Mouse (Mus musculus) monocyte, adult 5-6 weeks (primary cell): ENCODE results near the gene Ep400. TPM values are rescaled to one million over a fixed set of nuclear protein-coding genes. Genes with fewer than 3 reads are reported as not detected.

Experiments
- ATAC-seq: fragments of 153-309, 156-312 bp; replicated peaks from 2 replicates; pipeline ENCODE4 v1.8.0; 2017; ENCODE audit warnings: mild to moderate bottlenecking; ENCODE audit not compliant: low TSS enrichment, insufficient number of reproducible peaks, severe bottlenecking, poor library complexity, low FRiP score
- total RNA-seq: library from RNA; stranded (forward); fragments of 200-1000, 200-491, 200-594 nt; gene quantifications from 3 replicates; pipeline ENCODE4 v1.2.3, GENCODE M21; 2017

Ep400 gene
- 73.3 to 97.0 TPM (median 81.0 TPM) in 3 replicates for total RNA-seq

- ATAC-seq, result peak; percentile 91
These were observed at the start of gene Ep400 for GRCm38 (mm10) chr5:110770448-110771158. Gene Ep400 (minus strand): TSS chr5:110770717.

GRCm38 (mm10) chr5:110809667-110810325, 39.3 kb upstream of the Ep400 start, which contains the start of gene Ulk1:
Gene Ulk1 (minus strand): TSS chr5:110810097.
- ATAC-seq, result peak; percentile 88

DNA sequence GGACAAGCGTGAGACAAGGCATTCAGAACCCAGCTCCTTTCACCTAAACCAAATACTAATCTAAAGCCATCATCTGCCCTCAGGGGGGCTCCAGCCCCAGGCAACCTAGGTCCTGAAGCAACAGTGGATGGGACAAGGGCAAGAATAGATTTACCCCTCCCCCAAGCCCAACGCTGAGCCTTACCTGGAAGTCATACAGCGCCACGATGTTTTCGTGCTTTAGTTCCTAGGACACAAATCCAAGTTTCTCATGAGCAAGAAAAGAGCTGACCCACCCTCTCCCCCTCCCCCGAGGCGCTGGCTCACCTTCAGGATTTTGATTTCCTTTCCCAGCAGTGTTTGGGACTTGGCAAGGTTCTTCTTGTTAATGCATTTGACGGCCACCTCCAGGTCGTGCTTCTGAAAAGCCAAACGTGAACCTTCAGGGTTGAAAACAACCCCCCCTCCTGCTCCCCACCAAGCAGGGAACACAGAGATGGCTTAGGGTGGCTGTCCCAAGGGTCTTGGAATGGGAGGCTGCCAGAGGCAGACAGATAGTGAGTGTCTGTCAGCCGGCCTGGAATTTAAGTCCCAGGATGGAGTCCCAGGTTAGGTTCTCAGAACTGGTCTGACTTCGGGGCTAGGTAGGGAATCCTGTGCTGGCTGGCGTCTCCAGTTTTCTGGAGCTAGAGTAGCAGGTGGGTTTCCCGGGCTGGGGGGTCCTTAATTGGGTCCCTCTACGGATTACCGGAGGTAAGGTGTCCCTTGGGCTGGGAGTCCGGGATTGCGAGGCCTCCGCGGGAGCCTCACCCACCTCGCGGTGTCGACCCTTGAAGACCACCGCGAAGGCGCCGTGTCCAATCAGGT, 38.5 kb upstream of the Ep400 start:
- no peak for ATAC-seq

- peak; percentile 66 for ATAC-seq
These were observed 37.6 kb upstream of the Ep400 start for GRCm38 (mm10) chr5:110808061-110808631.

- no peak for ATAC-seq
These were observed 36.9 kb upstream of the Ep400 start for GRCm38 (mm10) chr5:110807453-110807852.

- no peak for ATAC-seq
These were observed 36.2 kb upstream of the Ep400 start for GRCm38 (mm10) chr5:110806676-110807075.

- no peak for ATAC-seq
These were observed 35.6 kb upstream of the Ep400 start for GRCm38 (mm10) chr5:110806154-110806553.

GRCm38 (mm10) chr5:110804012-110804743, 33.7 kb upstream of the Ep400 start:
- no peak for ATAC-seq

- ATAC-seq, result no peak
These were observed 32.3 kb upstream of the Ep400 start for GRCm38 (mm10) chr5:110802809-110803208.

DNA sequence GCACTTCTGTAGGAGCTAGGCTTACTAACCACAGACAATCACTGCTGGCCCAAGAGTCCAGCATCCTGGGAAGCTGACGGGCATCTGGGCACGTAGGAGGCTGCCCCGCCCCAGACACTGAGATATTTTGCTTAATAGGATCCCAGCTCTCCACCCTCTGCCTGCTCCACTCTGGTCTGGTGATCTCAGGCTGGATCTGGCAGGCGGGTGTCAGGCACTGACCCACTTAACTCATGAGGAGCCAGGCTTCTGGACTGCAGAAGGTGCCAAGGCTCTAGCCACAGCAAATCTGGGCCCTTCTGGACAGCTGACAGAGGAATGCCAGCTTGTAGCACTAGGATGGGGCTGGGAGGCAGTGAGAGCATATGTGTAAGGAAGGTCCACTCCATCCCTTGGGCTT, 31.7 kb upstream of the Ep400 start:
- no peak for ATAC-seq

DNA sequence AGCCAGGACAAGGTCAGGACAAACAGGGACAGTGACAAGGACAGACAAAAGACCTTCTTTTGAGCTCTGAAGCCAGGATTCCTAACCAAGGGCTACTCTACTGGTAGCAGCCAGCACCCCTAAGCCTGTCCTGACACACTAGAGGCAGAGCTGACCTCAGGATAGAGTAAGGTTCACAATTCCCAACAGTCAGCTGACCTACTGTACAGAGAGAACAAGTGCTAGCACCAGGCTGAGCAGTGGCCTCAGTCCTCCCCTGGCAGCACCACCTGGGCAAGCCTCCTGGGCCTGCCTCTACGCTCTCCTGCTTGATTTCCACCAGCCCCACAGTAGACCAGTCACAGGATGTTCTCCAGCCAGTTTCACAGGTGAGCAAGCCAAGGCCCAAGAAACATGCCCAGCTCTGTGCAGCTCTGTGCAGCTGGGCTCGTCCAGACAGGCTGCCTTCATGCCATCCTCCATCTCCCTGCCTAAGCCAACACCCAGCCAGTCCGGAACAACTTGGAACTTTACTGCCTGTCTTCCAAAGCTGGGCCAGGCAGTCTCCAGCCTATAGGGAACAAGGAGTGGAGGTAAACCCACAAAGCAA, 30.6 kb upstream of the Ep400 start:
- ATAC-seq, result no peak

DNA sequence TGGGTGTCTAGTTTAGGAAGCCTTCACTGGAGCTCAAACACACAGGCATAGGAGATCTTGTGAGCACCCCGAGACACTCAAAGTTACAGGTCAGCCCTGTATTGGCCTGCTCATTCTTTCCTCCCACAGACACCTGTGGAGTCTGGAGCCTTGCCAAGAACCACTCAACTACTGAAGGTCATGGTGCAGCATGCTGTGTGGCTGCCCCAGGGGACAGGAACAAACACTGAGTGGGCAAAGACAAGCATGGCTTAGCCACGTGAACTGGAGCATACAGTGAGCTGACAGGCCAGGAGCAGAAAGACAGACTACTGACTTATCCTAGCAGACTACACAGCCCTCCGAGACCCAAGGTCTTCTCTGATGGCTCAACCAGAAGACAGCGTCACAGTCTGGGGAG, 27.2 kb upstream of the Ep400 start:
- no peak for ATAC-seq

- ATAC-seq, result no peak
These were observed 23.8 kb upstream of the Ep400 start for GRCm38 (mm10) chr5:110794363-110794762.

GRCm38 (mm10) chr5:110788684-110789083, 18.2 kb upstream of the Ep400 start:
- ATAC-seq, result no peak

DNA sequence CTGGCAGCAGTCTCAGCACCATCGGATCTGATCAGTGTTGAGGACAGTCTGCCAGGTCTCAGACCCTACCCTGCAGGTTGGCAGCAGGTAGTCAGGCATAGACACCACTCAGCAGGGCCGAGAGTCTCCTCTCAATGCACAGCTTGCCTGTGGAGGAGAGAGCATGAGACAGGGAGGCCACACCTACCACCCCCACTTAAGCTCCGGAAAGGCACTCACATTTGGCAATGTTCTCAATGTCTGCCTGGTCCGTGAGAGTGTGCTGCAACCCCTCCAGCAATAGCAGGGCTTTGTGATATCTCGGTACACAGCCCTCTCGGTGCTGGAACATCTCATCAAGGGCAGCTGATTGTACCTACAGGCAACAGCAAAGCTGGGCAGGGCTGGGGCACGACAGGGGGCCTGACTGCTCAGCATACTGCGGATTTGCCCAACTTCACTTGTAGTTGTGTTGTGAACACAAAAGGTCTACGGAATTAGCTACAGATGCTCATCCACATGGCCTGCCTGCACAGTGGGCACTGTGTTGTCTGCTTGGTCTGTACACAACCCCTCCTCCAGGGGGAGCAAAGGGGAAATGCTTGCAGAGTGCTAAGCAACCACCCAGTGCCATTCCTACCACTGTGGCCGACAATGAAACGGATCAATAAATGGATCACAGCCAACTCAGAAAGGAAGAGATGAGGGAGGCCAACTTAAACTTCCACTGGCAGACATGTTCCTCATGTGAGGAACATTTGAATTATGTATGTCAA, 15.7 kb upstream of the Ep400 start:
- no peak for ATAC-seq

GRCm38 (mm10) chr5:110783150-110783549, 12.6 kb upstream of the Ep400 start:
- no peak for ATAC-seq

- ATAC-seq, result no peak
These were observed 11.2 kb upstream of the Ep400 start for GRCm38 (mm10) chr5:110781529-110782238.
